Mouse (Mus musculus): ENCODE measurements around the gene Ergic2.
A peak's percentile ranks its signal among the peaks of the same experiment; 100 is the strongest.
"Not testable (repeated sequence)": the region's sequence is repeated elsewhere in the genome, so short reads cannot be mapped to it uniquely, and the experiment has no call there.

The Ergic2 gene

DNA sequence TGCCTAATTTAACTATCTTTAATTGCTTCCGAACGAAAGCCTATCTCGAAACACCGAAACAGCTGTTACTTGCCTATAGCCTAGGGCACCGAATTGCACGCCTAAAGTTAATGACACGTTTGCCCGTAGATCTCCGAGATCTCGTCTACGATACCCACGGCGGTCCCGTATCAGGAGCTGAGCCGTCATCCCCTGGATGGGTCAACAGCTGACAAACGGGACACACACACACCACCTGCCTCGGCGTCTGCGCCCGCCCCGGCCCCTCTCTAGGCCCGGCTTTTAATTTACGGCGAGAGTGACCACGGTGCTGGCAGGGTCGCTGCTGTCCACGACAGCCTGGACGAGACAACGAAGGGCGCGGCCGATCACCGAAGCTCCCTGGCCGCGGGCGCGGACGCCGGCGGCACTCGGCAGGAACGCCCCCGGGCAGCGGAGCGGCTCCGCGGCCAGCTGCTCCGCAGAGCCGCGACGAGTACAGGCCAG is 740 bp downstream of the Ergic2 start:
- DNase-seq (ENCODE audit: low read depth, low spot score) = no peak

DNA sequence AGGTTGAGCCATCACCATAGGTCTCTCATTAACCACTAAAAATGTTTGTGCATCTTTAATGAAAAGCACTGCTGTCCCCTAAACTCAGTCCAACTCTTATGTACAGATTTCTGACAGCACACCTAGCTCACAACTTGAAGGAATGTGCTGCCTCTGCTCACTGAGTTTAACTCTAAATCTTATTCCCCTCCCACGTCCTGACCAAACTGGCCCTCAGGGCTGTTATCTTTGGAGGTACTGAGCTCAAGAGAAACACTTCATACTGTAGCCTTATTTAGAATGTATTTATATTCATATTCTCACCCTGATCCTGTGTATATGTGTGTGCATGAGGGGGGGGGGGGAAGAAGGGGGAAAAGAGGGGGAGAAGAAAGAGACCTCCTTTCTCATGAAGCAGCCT is 4.7 kb downstream of the Ergic2 start:
- no peak for DNase-seq (ENCODE audit: low read depth, low spot score)

DNA sequence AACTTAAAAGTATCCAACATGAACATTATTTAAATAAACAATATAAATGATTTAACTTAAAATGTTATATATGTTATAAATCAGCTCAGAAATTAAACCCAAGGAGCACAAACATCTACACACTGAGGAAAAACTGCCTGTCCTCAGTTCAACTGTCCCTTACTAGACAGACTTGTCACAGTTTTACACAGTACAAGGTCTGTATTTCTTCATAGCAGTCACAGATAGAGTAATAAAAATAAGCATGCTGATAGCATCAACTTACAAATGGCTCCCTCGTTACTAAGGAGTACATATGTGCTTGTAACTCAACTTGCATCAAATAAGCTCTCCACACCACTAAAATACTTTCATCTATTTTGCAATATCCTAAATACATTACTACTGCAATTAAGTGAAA is 7.0 kb downstream of the Ergic2 start:
- DNase-seq (ENCODE audit: low read depth, low spot score) = no peak

DNA sequence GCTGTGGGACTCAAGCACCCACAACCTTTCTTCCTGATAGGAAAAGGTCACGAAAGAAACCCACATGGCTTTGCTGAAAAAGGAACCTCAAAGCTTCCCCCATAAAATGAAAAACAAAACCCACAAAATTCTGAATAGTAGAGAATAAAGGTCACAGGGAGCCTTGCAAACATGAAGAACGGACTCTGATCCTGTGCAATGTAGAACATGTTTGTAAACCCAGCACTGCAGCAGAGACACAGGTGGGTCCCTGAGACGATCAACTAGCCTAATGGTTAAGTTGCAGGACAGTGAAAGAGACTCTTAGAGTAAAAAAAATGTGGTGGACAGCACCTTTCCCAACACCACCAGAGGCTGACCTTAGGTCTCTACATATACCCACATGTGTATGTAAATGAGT is 12.4 kb downstream of the Ergic2 start:
- no peak for DNase-seq (ENCODE audit: low read depth, low spot score)

DNA sequence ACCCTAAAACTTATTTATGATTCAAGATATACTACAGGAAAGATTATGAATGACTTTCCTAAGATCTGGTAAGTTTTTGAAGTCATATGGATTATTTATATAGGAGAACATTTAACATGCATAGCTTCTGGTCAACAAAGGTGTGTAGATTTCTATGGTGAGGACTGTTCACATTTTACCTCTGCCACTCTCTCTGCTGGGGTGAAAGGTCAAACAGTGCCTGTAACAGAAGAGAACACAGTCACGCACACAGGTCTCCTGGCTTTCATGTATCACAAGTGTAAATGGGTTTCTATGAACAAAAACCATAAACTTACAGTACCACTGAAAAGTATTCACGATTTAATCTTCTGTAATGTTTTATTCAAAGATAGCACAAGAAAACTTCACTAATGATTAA is 13.0 kb downstream of the Ergic2 start:
- DNase-seq (ENCODE audit: low read depth, low spot score) = no peak

DNA sequence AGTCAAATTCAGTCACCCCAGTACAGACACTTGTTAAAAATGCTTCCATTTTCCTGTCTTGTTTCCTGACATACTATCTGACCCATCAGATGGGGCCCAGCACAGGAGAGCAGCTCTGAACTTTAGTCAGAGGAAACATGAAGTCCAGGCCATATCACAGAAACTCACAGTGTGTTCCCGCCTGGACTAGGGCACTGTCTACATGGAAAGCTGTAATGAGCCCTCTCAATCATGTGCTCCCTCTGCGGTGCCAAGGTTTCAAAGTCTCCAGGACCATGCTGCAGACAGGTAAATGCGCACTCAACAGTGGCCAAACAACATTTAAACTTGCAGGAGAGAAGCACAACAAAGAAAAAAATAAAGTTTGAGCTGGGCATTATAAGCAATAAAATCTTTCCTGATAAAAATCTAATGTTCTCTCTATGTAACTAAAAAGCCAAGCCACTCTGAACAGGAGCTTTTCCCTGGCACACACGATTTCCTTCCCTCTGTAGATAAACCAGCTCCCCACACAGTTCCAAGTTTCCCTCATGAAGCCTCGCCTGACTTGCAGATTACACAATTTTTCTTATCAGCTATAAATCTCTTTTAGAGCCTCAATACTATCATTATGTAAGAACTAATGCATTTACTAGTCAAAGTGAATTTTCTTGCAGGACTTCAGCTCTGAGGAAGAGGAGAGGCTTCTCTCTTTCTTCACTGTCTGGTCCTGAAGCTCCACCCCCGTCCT is 18.0 kb downstream of the Ergic2 start:
- DNase-seq (ENCODE audit: low read depth, low spot score) = no peak

DNA sequence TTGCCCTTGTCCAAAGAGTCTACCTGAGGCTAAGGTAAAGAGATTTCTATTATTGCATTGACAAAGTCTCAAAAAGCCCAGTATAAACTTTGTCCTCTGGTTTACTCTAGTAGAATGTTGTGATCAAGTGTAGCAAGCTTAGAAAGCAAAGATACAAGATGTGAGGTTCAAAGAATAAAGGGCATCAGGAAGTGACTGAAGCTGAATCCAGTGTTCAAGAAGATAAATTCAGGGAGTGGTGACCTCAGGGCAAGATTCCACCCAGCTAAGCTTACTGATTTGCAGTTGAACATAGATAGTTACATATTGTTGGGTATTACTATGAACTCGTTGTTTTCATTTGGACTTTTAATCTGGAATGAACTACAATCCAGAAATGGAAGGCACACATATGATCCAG is 26.5 kb downstream of the Ergic2 start:
- no peak for DNase-seq (ENCODE audit: low read depth, low spot score)

DNA sequence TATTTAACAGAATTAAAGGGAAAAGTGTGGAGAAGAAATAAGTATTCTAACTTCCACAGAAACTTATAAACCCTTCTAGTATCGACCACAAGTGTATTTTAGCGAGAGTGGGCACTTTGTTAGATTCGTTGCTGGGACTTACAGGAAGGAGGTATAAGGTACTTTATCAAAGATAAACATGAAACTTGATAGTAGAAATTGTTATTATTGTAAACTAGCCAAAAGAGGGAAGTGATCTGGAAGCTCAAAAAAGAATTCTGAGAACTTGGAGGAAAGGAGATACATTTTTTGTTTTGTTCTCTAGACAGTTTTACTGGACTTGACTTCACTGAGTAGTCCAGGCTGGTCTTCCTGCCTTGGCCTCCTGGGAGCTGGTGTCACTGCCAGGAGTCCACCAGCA is 39.3 kb downstream of the Ergic2 start:
- no peak for DNase-seq (ENCODE audit: low read depth, low spot score)

DNA sequence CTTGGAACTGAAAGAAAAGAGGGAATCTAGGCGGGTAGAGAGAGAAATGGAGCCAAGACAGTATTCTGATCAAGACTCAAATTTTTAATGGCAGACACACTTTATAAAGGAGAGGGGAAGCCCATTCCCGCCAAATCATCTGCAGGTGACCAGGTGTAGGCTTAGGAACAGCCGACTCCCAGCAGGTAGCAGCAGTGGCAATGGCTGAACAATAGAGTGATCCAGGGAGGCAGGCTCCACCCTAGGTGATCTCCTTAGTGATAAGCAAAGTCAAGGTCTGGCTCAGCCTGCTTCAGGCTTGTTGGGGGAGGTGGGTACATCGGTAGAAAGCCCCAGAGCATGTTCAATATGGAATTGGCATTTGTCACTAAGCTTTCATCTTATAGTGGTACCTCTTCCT is 59.9 kb downstream of the Ergic2 start:
- DNase-seq (ENCODE audit: low read depth, low spot score) = not testable (repeated sequence)

DNA sequence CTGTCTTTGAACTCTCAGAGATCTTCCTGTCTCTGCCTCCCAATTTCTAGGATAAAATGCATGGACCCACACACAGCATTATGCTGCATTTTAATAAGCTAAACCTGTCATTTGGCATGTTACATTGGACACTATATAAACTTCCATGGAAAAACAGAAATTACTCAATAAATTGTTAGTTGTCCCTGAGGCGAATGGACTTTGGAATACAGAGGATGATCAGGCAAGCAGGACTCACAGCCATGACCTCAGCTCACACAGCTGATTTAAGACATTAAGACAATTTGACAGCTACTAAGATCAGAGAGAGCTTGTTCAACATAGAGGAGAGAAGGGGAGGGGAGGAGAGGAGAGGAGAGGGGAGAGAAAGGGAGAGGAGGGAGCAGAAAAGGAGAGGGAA is 69.8 kb downstream of the Ergic2 start:
- no peak for DNase-seq (ENCODE audit: low read depth, low spot score)

DNA sequence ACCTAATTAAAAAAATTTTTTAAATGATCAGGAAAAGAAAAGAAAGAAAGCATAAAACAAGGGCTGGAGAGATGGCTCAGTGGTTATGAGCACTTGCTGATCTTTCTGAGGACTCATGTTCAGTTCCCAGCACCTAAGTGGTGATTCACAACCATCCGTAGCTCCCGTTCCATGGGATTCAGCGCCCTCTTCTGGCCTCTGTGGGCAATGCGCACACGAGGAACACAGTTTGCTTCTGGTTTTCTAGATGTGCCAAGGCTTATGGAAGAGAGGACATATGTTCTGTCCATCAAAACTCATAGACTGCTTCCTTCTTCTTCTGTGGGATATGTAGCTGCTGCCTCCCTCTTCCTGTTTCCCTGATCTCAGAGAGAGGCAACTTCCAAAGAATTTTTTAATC is 70.3 kb downstream of the Ergic2 start:
- DNase-seq (ENCODE audit: low read depth, low spot score) = no peak

DNA sequence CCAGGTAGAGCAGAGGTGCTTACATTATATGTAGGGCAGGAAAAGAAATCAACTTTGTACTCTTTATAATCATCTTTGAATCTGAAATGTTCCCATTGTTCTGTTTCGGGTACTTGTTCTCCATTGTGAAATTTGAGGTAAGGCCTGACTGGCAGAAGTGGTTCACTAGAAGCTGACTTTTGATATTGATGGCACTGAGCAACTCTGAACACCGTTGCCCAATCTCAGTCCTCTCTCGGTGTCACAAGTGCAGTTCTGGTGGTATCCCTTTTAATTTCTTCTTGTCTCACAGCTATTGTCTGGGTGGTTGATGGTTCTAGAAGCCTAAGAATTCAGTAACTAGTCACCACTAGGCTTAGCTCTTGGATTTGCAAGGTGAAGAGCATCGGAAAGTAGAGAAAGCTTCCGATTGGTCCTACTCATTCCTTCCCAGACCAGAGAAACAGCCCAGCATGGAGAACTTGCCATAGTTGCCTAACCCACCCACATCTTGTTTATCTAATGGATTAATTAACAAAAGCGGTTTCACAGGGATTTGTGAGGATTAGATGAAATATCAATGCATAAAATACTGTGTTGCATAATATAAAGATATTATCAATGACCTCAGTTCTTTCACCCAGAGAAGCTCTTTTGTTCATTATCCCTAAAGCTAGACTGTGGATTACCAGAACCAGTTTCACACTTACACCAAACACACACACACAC is 72.7 kb downstream of the Ergic2 start:
- DNase-seq (ENCODE audit: low read depth, low spot score) = no peak

DNA sequence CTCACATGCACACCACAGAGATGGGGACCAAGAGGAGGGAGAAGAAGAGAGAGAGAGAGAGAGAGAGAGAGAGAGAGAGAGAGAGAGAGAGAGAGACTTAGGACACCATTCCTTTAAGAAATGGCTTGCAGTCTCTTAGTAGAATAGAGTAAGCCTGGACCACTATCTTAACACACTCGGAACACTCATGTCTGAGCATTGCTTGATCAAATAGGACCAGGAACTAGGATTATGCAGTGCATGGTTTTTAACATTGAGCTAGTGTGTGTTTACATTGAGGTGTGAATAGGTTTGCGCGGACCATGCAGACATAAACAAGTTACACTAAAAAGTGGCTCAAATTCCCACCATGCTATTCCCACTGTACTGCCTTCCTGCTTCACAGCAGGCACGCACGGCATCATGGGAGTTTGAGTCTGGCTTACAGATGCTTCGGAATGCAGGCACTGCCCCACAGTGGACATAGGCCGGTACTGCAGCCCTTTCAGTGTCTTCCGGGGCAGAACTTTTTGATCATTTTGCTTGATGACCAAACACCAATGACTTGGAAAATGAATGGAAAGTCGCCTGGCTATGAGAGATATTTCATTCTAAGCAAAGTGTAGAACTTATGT is 76.3 kb downstream of the Ergic2 start:
- peak; percentile 45 for DNase-seq (ENCODE audit: low read depth, low spot score)

DNA sequence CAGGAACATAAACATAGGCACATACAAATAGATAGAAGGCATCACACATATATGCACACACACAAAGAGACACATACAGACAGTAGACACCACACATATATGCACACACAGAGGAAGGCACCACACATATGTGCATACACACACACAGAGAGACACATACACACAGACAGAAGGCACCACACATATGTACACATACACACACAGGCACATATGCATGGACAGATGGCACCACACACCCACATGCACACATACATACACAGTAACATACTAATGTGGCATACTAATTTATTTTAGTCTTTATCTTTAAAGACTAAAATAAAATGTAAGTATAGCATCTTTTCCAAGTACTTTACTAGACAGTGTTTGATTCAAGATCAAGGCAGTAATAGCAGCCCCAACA is 78.6 kb downstream of the Ergic2 start:
- no peak for DNase-seq (ENCODE audit: low read depth, low spot score)

DNA sequence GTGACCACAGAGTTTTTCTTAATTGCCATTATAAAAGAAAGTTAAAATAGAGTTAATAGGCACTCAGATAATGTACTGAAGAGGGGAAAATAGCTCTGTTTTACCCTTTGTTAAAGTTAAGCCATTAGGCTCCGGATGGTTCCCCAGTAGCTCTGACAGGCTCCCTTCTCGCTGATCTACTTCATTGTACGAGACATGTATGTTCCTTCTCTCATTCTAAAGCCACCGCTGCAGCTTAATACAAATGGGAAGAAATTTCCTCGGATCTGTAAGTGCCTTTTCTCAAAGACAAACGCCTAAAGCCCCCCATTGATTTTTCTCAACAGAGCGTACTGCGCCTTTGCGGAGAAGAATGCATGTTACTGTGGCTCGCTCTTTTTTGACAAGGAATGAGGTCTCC is 79.9 kb downstream of the Ergic2 start:
- no peak for DNase-seq (ENCODE audit: low read depth, low spot score)
